Mouse (Mus musculus): Measurements from ENCODE around the gene Phf21a.
"Not testable (repeated sequence)": the region's sequence is repeated elsewhere in the genome, so short reads cannot be mapped to it uniquely, and the experiment has no call there.

Phf21a gene

DNA sequence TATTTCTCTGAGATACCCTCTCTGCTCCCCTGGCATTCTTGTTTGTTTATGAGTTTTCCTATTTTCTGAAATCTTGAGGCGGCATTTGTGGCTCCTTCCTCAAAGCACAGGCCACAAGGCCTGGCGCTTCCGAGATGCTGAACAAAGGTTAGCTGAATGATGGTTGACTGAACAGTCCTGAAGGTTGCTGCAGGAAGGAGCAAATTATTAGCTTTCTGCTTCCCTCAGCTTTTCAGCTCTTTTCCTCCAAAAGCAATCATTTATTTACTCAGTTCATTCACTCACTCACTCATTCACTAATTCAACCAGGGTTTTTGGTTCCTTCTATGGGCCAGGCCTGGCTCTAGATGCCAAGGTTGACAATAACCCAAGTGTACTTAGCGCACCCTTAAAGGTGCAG, 10.7 kb upstream of the Phf21a start:
- DNase-seq (ENCODE audit: low spot score) = no peak

DNA sequence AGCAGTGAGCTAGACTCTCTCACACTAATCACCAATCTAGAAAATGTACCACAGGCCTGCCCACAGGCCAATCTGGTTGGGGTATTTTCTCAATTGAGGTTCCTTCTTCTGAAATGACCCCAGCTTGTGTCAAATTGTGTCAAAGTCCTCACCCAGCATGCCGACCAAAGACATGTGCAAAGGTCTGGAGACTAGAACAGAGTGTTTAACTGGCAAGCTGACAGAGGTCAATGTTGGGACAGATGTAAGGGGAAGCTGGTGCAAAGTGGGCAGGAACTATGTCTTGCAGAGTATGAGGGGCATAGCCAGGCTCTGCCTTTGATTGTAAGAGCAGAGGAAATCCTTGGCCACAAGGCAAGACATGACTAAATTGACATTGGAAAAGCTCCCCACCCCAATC, 7.2 kb upstream of the Phf21a start:
- no peak for DNase-seq (ENCODE audit: low spot score)

DNA sequence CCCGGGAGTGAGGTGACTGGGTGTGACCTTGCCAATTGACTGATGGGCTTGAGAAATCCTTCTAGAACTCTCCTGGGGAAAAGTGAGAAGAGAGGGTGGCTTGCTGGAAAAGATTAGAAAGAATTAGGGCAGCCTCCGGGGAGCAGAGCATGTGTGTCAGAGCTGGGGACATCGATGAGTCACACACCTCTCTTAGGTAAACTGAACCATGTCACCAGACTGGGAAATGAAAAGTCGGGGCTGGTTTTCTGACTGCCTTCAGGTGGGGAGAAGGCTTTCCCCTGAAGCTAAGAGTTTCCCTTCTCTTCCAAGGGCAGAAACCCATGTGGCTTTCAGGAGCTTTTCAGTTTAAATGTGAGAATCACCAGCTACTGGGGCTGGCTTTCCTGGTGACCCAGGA, 5.9 kb upstream of the Phf21a start:
- no peak for DNase-seq (ENCODE audit: low spot score)

DNA sequence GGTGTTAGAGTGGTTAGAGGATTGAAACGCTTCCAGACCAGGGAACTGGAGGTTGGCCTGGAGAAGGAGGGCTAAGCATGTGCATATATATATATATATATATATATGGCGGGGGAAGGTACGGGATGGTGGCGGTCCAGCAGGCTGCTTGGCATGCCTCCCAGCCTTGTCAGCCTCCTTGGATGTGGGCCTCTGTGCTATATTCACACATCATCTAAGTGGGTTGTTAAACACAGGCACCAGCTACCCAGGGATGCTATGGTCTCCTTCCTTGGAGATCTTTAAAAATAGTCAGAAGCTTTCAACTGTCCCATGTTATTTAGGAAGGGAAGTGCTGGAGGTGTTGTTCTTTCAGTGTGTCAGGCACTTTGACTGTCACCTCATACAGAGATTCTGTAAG, 3.1 kb upstream of the Phf21a start:
- DNase-seq (ENCODE audit: low spot score) = no peak

DNA sequence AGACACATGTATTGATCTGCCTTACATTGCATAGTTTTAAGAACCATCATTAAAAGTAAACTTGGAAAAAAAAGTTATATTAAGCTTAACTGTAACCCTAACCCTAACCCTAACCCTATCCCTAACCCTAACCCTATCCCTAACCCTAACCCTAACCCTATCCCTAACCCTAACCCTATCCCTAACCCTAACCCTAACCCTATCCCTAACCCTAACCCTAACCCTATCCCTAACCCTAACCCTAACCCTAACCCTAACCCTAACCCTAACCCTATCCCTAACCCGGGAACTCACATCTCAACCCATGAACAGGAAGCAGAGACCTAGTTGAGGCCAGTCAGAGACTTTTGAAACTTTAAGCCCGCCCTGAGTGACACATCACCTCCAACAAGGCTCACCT, 586 bp downstream of the Phf21a start:
- DNase-seq (ENCODE audit: low spot score) = not testable (repeated sequence)

DNA sequence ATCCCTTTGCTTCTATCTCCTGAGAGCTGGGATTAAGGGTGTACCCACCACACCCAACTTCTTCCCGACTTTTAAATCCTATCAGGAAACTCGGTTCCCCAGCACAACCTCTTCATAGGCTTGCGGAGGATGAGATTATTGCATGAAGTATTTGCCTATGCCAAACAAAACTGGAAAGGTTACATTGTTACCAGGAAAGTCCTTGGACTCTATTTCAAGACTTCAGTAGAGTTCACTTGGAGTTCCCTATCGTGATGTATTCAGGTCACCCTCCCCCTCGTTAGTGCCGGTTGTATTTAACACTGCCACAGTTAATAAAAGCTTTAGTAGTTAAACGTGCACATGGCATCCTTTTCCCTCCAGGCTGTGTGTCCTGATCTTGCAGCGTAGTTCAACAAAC, 1.2 kb downstream of the Phf21a start:
- peak; percentile 66 for DNase-seq (ENCODE audit: low spot score)

DNA sequence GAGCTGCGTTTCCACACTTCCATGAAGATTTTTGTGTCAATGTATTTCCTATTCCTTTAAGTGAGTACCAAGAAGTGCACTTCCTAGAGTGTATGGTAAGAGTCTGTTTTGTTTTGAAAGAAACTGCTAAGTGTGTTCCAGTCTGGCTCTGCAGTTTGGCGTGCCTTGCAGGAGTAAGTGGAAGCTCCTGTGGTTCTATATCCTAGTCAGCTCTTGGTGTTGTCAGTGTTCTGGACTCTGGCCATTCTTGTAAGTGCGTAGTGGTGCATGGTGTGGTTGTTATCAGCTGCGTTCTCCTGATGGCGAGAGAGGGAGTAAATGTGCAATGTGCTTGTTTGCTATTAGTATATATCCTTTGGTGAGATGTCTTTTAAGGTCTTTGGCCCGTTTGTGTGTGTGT, 7.9 kb downstream of the Phf21a start:
- DNase-seq (ENCODE audit: low spot score) = no peak

DNA sequence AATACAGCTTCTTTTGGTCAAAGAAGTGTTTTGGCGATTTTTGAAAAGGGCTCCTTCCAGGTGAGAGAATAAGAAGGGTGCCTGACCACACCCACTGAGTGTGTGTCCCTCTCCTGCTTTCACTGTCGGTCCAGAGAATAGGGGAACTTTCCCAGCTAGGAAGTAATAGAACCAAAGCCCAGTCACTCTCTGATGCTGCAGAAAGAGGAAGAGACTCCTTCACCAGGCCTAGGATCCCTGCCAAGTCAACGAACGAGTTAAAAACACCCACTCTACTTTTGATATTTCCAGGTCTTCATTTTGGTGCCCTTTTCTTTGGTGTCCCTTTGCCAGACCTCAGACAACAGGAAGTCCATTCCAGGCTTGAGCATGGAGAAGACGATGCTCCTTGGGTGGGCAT, 31.6 kb downstream of the Phf21a start:
- DNase-seq (ENCODE audit: low spot score) = no peak

DNA sequence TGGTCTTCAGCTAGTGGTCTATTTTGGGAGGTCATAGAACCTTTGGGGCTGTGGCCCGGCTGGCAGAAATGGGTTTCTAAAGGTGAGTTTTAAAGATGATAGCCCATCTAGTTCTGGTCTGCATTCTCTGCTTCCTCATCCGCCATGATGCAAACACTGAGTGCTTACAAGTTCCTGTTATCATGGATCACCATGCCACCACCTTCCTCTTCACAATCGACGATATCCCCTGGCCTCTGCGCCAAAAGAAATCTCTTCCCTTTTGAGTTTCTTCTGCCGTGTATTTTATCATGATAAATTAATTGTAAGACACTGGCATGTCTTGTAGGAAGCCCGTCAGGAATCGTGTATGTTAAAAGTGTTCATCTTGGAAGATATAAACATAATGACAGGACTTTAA, 32.4 kb downstream of the Phf21a start:
- DNase-seq (ENCODE audit: low spot score) = no peak

DNA sequence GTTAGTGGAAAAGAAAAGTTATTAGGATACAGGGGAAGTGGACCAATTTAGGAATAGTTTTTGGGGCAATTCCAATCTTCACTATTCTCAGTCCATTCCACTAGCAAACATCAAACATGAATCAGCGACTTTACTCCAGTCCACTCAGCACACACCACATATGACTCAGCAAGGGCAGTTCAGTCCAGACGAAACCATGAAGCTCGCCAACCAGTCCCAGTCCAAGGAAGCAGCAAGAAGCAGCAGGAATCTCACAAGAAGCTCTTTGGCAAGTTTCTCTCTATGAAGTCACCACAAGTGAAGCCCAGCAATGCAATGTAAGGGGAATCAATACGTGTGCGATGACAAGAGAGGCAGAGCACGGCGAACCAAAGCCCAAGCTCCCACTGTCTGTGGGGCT, 37.2 kb downstream of the Phf21a start:
- no peak for DNase-seq (ENCODE audit: low spot score)

DNA sequence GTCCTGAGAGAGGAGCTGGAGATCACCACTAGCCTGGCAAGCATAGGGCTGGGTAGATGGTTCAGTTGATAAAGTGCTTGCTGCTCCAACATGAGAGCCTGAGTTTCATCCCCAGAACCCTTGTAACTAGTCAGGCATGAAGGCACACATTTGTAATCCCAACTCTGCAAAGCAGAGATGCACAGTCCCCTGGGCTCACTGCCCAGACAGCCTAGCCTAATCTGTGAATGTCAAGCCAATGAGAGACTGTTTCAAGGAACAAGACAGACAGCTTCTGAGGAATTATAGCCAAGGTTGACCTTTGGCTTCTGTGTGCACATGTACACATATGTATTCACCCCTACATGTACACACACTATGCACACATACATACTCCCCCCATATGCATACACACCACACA, 45.8 kb downstream of the Phf21a start:
- DNase-seq (ENCODE audit: low spot score) = no peak

DNA sequence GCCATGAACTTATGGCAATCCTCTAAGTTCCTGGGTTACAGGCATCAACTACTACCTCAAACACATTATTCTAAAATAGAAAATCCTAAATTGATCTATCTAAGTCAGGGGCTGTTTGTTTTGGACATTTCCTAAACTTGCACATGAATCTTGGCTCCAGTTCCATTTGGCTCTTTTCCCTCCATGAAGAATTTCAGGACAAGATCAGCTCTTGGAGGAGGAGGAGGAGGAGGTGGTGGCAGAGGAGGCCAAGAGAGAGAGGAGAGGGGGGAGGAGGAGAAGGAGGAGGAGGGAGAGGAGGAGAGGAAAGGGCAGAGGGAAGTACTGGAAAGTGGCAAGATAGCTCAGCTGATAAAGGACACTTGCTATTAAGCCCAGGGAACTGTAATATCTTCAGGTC, 46.4 kb downstream of the Phf21a start:
- DNase-seq (ENCODE audit: low spot score) = no peak

DNA sequence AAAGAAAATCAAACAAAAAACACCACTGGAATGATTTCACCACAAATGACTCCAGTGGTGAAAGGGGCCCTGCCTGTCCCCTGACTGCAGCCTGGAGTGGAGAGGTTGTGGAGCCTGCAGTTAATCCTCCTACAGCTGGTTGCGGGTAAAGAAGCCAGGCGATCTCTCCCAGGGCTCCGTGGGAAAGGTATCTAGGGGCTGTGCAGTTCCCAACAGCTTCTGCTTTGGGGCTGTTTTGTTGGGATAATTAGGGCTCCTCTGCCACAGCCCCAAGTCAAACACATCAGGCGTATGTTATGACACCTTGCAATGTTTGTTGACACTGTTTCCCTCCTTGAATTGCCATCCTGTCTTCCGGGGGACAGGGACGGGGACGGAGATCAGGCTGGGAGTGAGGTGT, 47.5 kb downstream of the Phf21a start:
- DNase-seq (ENCODE audit: low spot score) = no peak

DNA sequence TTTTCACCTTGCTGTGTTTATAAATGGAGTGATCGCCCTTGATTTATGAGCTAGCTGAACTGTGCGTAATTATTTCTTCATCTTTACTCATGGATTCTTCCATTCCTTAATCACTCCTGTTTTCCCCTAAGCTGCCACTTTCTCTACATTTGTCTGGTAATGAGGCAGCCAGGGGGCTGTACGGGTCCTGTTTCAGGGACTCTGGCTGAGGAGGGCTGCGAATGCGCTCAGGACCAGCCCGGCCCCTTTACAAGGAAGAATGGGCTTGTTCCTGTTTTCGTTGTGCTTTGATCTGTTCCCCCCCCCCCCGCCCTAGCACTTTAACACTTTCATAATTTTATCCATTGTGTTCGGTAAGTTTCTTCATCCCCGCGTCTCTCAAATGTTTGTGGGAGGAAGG, 48.2 kb downstream of the Phf21a start:
- no peak for DNase-seq (ENCODE audit: low spot score)

DNA sequence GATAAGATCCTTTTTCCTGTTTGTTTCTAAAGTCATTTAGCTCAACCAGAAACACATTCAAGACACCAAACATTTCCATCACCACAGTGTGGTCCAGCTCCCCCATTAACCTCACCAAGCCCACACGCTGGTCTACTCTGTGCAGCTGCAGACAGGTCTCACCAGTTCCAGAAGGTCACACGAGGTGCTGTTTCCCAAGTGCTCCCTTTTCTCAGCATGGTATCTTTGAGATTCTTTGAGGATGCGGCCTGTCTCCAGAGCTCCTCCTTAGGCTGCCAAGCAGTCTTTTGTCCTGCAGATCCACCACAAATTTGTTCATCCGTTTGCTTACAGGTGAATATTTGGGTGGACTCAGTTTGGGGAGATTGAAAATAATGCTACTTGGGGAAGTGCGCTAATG, 51.0 kb downstream of the Phf21a start:
- no peak for DNase-seq (ENCODE audit: low spot score)

DNA sequence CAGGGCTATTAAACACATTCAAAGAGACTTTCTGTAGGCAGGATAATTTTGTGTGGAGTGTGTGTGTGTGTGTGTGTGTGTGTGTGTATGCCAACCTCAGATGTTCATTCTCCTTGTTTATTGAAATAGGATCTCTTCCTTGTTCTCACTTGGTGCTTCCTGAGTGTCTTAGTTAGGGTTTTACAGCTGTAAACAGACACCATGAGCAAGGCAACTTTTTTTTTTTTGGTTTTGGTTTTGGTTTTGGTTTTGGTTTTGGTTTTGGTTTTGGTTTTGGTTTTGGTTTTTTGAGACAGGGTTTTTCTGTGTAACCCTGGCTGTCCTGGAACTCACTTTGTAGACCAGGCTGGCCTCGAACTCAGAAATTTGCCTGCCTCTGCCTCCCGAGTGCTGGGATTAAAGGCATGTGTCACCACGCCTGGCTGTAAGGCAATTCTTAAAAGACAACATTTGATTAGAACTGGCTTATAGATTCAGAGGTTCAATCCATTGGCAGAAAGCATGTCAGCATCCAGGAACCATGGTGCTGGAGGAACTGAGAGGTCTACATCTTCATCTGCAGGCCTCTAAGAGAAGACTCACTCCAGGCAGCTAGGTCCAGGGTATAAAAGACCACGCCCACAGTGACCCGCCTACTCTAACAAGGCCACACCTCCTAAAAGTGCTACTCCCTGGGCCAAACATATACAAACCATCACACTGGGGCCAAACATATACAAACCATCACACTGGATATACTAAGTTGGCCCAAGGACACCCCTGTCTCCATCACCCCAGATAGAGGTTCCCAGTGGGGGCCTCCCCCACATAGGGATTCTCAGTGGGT, 55.2 kb downstream of the Phf21a start:
- not testable (repeated sequence) for DNase-seq (ENCODE audit: low spot score)

DNA sequence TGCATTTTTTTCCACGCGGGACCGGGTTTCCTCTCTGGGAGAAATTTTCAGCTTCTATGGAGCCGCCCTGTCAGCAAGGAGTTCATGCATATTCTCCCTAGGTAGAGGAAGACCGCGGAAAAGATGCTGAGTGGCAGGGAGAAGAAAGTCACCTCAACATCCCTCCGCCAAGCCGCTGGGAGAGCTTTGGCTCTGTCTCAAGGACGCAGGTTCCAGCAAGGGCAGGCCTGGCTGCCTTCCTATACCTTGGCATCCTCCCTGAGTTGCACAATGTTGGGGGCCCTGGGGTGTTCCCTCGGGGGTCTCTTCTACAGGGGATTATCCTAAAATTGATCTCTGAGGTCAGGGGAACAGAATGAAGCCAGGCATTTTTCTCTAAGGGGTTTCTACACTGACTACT, 71.4 kb downstream of the Phf21a start:
- no peak for DNase-seq (ENCODE audit: low spot score)

DNA sequence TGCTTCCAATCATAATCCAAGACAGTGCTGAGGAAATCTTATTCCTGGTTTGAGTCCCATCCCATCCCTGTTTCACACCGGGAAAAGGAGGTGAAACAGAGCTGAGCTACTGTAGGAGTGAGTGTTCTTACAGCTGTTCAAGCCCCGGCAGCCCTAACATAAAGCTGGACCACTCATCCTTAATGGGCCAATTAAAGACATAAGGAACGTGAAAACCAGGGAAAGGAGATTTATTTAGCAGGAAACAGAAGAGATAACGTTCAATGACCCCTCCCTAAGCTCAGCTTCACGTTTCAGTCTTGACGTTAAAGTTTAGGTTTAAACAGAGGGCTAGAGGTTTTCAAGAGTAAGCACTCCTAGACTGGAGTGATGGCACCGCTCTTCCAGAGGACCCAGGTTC, 74.0 kb downstream of the Phf21a start:
- no peak for DNase-seq (ENCODE audit: low spot score)

DNA sequence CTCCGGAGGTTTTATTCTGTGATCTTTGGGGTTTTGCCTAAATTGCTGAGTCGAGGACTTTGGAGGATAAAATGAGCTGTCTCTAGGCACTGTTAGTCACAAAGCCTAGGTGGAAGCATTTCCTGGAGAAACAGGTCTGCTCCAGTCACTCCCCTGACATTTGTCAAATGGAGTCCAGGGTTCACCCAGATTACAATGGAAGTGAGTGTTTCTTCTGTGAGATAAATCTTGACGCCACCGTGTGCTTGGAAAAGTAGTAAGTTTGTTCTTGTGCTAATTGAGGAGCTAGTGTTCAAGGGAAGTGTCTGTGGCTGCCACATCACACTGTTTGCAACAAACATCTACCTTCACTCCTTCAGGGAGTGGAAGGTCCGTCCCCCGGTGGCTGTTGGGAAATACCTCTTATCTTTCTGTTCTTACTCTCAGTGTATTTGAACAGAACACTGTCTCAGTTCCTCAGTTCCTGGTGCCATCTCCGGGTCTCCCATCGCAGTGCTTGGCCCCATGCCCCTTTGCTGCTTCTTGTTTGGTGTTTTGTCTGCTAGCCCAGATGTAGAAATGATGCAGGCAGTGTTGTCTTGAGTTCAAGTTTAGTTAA, 78.2 kb downstream of the Phf21a start:
- no peak for DNase-seq (ENCODE audit: low spot score)

DNA sequence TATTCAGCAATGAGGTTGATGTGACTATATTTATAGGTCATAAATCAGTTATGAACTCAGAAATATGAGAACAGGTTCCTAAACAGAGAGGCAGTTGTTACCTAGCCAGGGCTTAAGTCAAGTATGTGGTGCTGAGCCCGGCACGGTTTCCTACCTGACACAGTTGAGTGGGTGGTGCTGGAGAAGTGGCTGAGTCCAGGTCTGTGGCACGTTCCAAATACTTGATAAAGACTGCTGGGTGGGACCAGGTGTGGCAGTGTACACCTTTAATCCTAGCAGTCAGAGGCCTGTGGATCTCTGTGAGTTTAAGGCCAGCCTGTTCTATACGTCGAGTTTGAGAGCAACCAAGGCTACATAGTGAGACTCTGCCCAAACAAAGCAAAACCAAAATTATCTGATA, 79.4 kb downstream of the Phf21a start:
- no peak for DNase-seq (ENCODE audit: low spot score)

DNA sequence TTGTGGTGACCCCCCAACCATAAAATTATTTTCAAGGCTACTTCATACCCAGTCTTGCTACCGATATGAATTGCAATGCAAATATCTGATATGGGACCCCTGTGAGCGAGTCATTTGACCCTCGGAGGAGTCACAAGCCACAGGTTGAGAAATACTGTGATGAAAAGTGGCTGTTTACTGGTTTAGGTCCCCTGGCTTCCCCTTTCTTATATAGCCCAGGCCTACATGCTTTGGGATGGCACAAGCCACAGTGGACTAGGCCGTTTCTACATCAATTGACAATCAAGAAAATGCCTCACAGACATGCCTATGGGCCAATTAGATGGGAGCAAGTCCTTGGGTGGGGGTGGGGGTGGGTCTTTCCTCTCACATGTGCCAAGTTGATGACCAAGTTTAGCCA, 80.3 kb downstream of the Phf21a start:
- no peak for DNase-seq (ENCODE audit: low spot score)

DNA sequence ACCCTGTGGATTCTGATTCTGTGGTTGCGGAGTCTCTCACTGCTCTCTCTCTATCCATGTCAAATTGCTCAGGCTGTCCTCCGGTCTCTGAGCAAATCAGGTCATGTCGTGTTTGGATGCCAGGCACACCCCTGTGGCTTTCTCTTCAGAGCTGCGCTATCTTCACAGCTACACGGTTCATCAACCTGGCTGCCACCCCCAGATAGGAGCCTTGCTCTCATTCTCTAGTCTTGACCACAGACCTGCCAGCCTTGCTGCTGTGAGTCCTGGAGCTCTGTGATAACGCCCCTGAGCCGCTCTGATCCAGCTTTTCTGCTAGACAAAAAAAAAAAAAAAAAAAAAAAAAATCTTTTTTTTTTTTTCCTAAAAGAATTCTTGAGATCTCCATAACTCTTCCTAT, 81.3 kb downstream of the Phf21a start:
- DNase-seq (ENCODE audit: low spot score) = no peak

DNA sequence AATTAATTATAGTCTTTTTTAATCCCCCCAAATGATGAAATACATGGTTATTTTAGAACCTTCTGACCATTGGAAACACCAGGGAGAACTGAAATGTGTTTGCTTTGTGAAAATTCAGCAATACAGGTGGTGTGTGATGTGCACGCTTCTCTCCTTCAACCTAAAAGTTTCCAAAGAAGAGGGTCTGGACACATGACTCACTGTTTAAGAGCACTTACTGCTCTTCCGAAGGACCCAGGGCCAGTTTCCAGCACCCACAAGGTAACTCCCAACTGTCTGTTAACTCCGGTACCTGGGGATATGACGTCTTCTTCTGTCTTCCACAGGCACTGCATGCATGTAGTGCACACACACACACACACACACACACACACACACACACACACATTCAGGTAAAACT, 82.1 kb downstream of the Phf21a start:
- no peak for DNase-seq (ENCODE audit: low spot score)

DNA sequence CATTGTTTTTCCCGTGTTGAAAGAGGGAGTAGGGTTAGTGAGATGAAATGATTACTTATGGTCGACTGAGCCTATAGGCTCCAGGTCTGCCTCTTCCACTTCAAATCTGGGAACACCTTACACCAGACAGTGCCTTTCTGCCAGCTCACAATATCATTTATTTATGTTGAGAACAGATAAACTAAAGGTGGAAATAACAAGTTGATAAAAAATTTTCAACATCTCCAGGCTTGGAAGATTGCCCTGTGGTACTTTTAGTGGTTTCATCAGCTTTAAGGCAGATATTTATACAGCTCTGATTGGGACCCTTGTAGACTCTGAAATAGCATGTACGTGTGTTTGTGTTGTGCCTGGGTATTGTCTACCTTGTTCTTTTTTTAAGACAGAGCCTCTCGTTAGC, 83.4 kb downstream of the Phf21a start:
- no peak for DNase-seq (ENCODE audit: low spot score)
